Mouse (Mus musculus) granulocyte monocyte progenitor cell, adult 5-6 weeks (primary cell): ENCODE results near the gene Ttc3. TPM values are rescaled to one million over a fixed set of nuclear protein-coding genes. Genes with fewer than 3 reads are reported as not detected.
"Not testable (repeated sequence)": the region's sequence is repeated elsewhere in the genome, so short reads cannot be mapped to it uniquely, and the experiment has no call there.

Source experiments
- ATAC-seq: replicated peaks from 2 replicates; pipeline ENCODE4 v1.8.0; 2016; ENCODE audit warnings: mild to moderate bottlenecking, moderate TSS enrichment, inconsistent platforms; ENCODE audit not compliant: poor library complexity, severe bottlenecking
- total RNA-seq, 2 experiments: library from RNA; stranded (forward) in 1 of 2; stranded (reverse) in 1 of 2; fragments of 200-712, 200-1000 nt in 1 of 2; fragments of >200 nt in 1 of 2; fragmentation: Nextera tagmentation in 1 of 2; gene quantifications; 2 replicates each; pipeline ENCODE4 v1.2.3; 2014 to 2017

The Ttc3 gene
- total RNA-seq, 2 experiments from 2014 or later, result 64.2 to 84.1 TPM

- no peak for ATAC-seq
Measured at GRCm38 (mm10) chr16:94489326-94489725, 118.9 kb downstream of the Ttc3 start.

GRCm38 (mm10) chr16:94497176-94497575 is 126.8 kb downstream of the Ttc3 start:
- ATAC-seq, result not testable (repeated sequence)

GRCm38 (mm10) chr16:94497911-94498310 is 127.5 kb downstream of the Ttc3 start:
- peak; percentile 74 for ATAC-seq

- peak; percentile 73 for ATAC-seq
Measured at GRCm38 (mm10) chr16:94504192-94504591, 133.8 kb downstream of the Ttc3 start.

GRCm38 (mm10) chr16:94507071-94507470 is 136.7 kb downstream of the Ttc3 start:
- ATAC-seq, result no peak

- ATAC-seq, result no peak
Measured at GRCm38 (mm10) chr16:94508769-94509168, 138.4 kb downstream of the Ttc3 start.

- ATAC-seq, result no peak
Measured at GRCm38 (mm10) chr16:94509983-94510382, 139.6 kb downstream of the Ttc3 start.

GRCm38 (mm10) chr16:94517606-94518005 is 147.2 kb downstream of the Ttc3 start:
- ATAC-seq, result 0 out of 2 replicates have a peak, but pooled peaks have one; percentile 2

Other genes with a start within 250 kb of the Ttc3 start
- gene Hlcs, start 57.0 kb upstream of the Ttc3 start, total RNA-seq (2014; fragmentation: Nextera tagmentation), result 6.9 and 11.7 TPM in 2 replicates
- gene Hlcs, start 57.0 kb upstream of the Ttc3 start, total RNA-seq (2017), result 6.2 and 6.7 TPM in 2 replicates
- not detected in 2 replicates for gene Ripply3, start 42.2 kb upstream of the Ttc3 start, total RNA-seq (2014; fragmentation: Nextera tagmentation)
- gene Ripply3, start 42.2 kb upstream of the Ttc3 start, total RNA-seq (2017), result not detected in 2 replicates
- 38.2 and 48.2 TPM in 2 replicates for gene Pigp, start 1.2 kb downstream of the Ttc3 start, total RNA-seq (2014; fragmentation: Nextera tagmentation)
- 13.4 and 26.4 TPM in 2 replicates for gene Pigp, start 1.2 kb downstream of the Ttc3 start, total RNA-seq (2017)
- 19.9 and 25.3 TPM in 2 replicates for gene Vps26c, start 156.2 kb downstream of the Ttc3 start, total RNA-seq (2014; fragmentation: Nextera tagmentation)
- gene Vps26c, start 156.2 kb downstream of the Ttc3 start, total RNA-seq (2017), result 27.4 and 32.7 TPM in 2 replicates
- 35.6 and 60.1 TPM in 2 replicates for gene Dyrk1a, start 199.4 kb downstream of the Ttc3 start, total RNA-seq (2014; fragmentation: Nextera tagmentation)
- 61.1 and 64.9 TPM in 2 replicates for gene Dyrk1a, start 199.4 kb downstream of the Ttc3 start, total RNA-seq (2017)